Mouse (Mus musculus) limb, embryonic 15.5 days (tissue): ENCODE measurements around the gene Kank2. TPM values are rescaled to one million over a fixed set of nuclear protein-coding genes. Genes with fewer than 3 reads are reported as not detected.
A peak's percentile ranks its signal among the peaks of the same experiment; 100 is the strongest.

Experiments used
- ATAC-seq: fragments of 200-750 bp; cut with Nextera tagmentation; 2 replicates; pipeline ENCODE4 v1.8.0; 2017; ENCODE audit warnings: low read depth, moderate TSS enrichment; ENCODE audit not compliant: insufficient number of reproducible peaks, low FRiP score, low TSS enrichment
- H3K27ac ChIP-seq: fragments of 300-500 bp; sonication (generic); 2 replicates; pipeline ENCODE4 v1.5.1; 2015; ENCODE audit warnings: moderate library complexity, mild to moderate bottlenecking, inconsistent platforms
- H3K27me3 ChIP-seq: fragments of 300-500 bp; sonication (generic); 2 replicates; pipeline ENCODE4 v1.6.1; 2015; ENCODE audit warnings: inconsistent platforms
- H3K36me3 ChIP-seq: fragments of 300-500 bp; sonication (generic); 2 replicates; pipeline ENCODE4 v1.6.1; 2015; ENCODE audit warnings: inconsistent platforms
- H3K4me1 ChIP-seq: fragments of 300-500 bp; sonication (generic); 2 replicates; pipeline ENCODE4 v1.6.1; 2015; ENCODE audit warnings: inconsistent platforms
- H3K4me2 ChIP-seq: fragments of 300-500 bp; sonication (generic); 2 replicates; pipeline ENCODE4 v1.6.1; 2015; ENCODE audit warnings: mild to moderate bottlenecking, inconsistent platforms
- H3K4me3 ChIP-seq: fragments of 300-500 bp; sonication (generic); 2 replicates; pipeline ENCODE4 v1.5.1; 2015; ENCODE audit warnings: mild to moderate bottlenecking, inconsistent platforms
- H3K9ac ChIP-seq: fragments of 300-500 bp; sonication (generic); 2 replicates; pipeline ENCODE4 v1.6.1; 2015; ENCODE audit warnings: inconsistent platforms
- H3K9me3 ChIP-seq: fragments of 300-500 bp; sonication (generic); 2 replicates; pipeline ENCODE4 v1.6.1; 2016; ENCODE audit warnings: inconsistent platforms
- WGBS: fragments of 180-500 bp; shearing (Covaris S2); methylation state at CpG from one replicate; pipeline ENCODE4 v1.1.7; 2015; 5-methylcytosine and 5-hydroxymethylcytosine counted together
- polyA plus RNA-seq: library from polyadenylated mRNA; unstranded; fragments of >200 nt; fragmentation: Nextera tagmentation; extraction: Ambion mirVana; gene quantifications from 2 replicates; pipeline ENCODE4 v1.2.1, GENCODE M21; 2015

Gene Kank2
- polyA plus RNA-seq, 1 experiment from 2014 or later: 22.7 TPM

GRCm38 (mm10) chr9:21811170-21811569 is 12.6 kb upstream of the Kank2 start:
- Histone ChIP-seq H3K36me3 (peaks cover 70% of the 10 kb centered on the region), H3K27ac (no peak overlapping the region), H3K4me1 (no peaks in the 10 kb centered on the region), H3K4me3 (no peak overlapping the region), H3K27me3 (no peaks in the 10 kb centered on the region), H3K9me3 (no peaks in the 10 kb centered on the region), H3K4me2 (no peak overlapping the region), H3K9ac (no peak overlapping the region)
- ATAC-seq: no peak
- WGBS: 82% methylated on average over 5 of the region's 5 CpGs

- no peak for ATAC-seq
- Histone ChIP-seq H3K9ac (no peak overlapping the region), H3K4me1 (peaks cover 8% of the 10 kb centered on the region), H3K9me3 (no peaks in the 10 kb centered on the region), H3K4me2 (no peak overlapping the region), H3K36me3 (peaks cover 49% of the 10 kb centered on the region), H3K27ac (no peak overlapping the region), H3K27me3 (no peaks in the 10 kb centered on the region), H3K4me3 (no peak overlapping the region)
- 70% methylated on average over 3 of the region's 3 CpGs for WGBS
These were observed 10.0 kb upstream of the Kank2 start for GRCm38 (mm10) chr9:21808561-21808960.

GRCm38 (mm10) chr9:21806976-21807375 is 8.4 kb upstream of the Kank2 start:
- H3K36me3 ChIP-seq: peaks cover 45% of the 10 kb centered on the region
- ATAC-seq: no peak

GRCm38 (mm10) chr9:21806363-21806762 is 7.8 kb upstream of the Kank2 start:
- no peaks in the 10 kb centered on the region for H3K27me3 ChIP-seq
- H3K4me2 ChIP-seq: no peak overlapping the region
- H3K4me1 ChIP-seq: peaks cover 8% of the 10 kb centered on the region
- H3K27ac ChIP-seq: no peak overlapping the region
- H3K9me3 ChIP-seq: no peaks in the 10 kb centered on the region
- no peak for ATAC-seq
- H3K9ac ChIP-seq: no peak overlapping the region
- 69% methylated on average over 3 of the region's 3 CpGs for WGBS
- no peak overlapping the region for H3K4me3 ChIP-seq
- H3K36me3 ChIP-seq: peaks cover 47% of the 10 kb centered on the region

More at GRCm38 (mm10) chr9:21806976-21807375, 8.4 kb upstream of the Kank2 start:
- Histone ChIP-seq H3K27me3 (no peaks in the 10 kb centered on the region), H3K27ac (no peak overlapping the region), H3K4me2 (no peak overlapping the region), H3K4me3 (no peak overlapping the region), H3K4me1 (peaks cover 8% of the 10 kb centered on the region), H3K9me3 (no peaks in the 10 kb centered on the region), H3K9ac (no peak overlapping the region)
- WGBS: 82% methylated on average over 11 of the region's 11 CpGs

GRCm38 (mm10) chr9:21803986-21804644 is 5.6 kb upstream of the Kank2 start:
- no peak overlapping the region for H3K27ac ChIP-seq
- peaks cover 8% of the 10 kb centered on the region for H3K4me1 ChIP-seq
- no peaks in the 10 kb centered on the region for H3K27me3 ChIP-seq
- H3K4me3 ChIP-seq: no peak overlapping the region
- H3K9me3 ChIP-seq: no peaks in the 10 kb centered on the region
- peaks cover 40% of the 10 kb centered on the region for H3K36me3 ChIP-seq
- peak; percentile 83 for ATAC-seq
- WGBS: 43% methylated on average over 13 of the region's 13 CpGs
- peak overlapping the region; percentile 22; the same call in 1 of the 2 replicates for H3K4me2 ChIP-seq
- H3K9ac ChIP-seq: no peak overlapping the region

- Histone ChIP-seq H3K9ac (no peak overlapping the region), H3K9me3 (no peaks in the 10 kb centered on the region), H3K36me3 (peaks cover 26% of the 10 kb centered on the region), H3K27ac (no peak overlapping the region), H3K4me1 (peaks cover 24% of the 10 kb centered on the region), H3K27me3 (no peaks in the 10 kb centered on the region), H3K4me2 (no peak overlapping the region), H3K4me3 (no peak overlapping the region)
- WGBS: 90% methylated on average over 7 of the region's 7 CpGs
- no peak for ATAC-seq
These were observed 3.0 kb upstream of the Kank2 start for GRCm38 (mm10) chr9:21801591-21801990.

- no peak overlapping the region for H3K9ac ChIP-seq
- no peaks in the 10 kb centered on the region for H3K27me3 ChIP-seq
- WGBS: 84% methylated on average over 7 of the region's 7 CpGs
- H3K36me3 ChIP-seq: peaks cover 26% of the 10 kb centered on the region
- H3K4me1 ChIP-seq: peaks cover 29% of the 10 kb centered on the region
- no peaks in the 10 kb centered on the region for H3K9me3 ChIP-seq
- H3K4me2 ChIP-seq: no peak overlapping the region
- ATAC-seq: no peak
- H3K4me3 ChIP-seq: no peak overlapping the region
- H3K27ac ChIP-seq: no peak overlapping the region
These were observed 2.6 kb upstream of the Kank2 start for GRCm38 (mm10) chr9:21801121-21801520.

- Histone ChIP-seq H3K4me1 (peaks cover 35% of the 10 kb centered on the region), H3K27me3 (no peaks in the 10 kb centered on the region), H3K9ac (no peak overlapping the region), H3K4me2 (peak overlapping the region; percentile 79), H3K27ac (peak overlapping the region; percentile 97), H3K9me3 (no peaks in the 10 kb centered on the region), H3K36me3 (peaks cover 44% of the 10 kb centered on the region), H3K4me3 (peak overlapping the region; percentile 85)
- WGBS: 48% methylated on average over 3 of the region's 3 CpGs
- no peak for ATAC-seq
These were observed 436 bp upstream of the Kank2 start for GRCm38 (mm10) chr9:21799010-21799350.

- peaks cover 50% of the 10 kb centered on the region for H3K36me3 ChIP-seq
These were observed 611 bp downstream of the Kank2 start for GRCm38 (mm10) chr9:21797921-21798344.

GRCm38 (mm10) chr9:21796919-21797318 is 1.6 kb downstream of the Kank2 start:
- H3K36me3 ChIP-seq: peaks cover 46% of the 10 kb centered on the region

More at GRCm38 (mm10) chr9:21797921-21798344, 611 bp downstream of the Kank2 start:
- Histone ChIP-seq H3K9me3 (no peaks in the 10 kb centered on the region), H3K4me3 (peak overlapping the region; percentile 85), H3K9ac (peak overlapping the region; percentile 84), H3K27ac (peak overlapping the region; percentile 97), H3K4me2 (peak overlapping the region; percentile 79), H3K4me1 (peaks cover 35% of the 10 kb centered on the region), H3K27me3 (no peaks in the 10 kb centered on the region)
- 0% methylated on average over 26 of the region's 26 CpGs for WGBS
- ATAC-seq: peak; percentile 56

GRCm38 (mm10) chr9:21796259-21796658 is 2.3 kb downstream of the Kank2 start:
- H3K27me3 ChIP-seq: no peaks in the 10 kb centered on the region
- H3K27ac ChIP-seq: peak overlapping the region; percentile 97
- H3K9ac ChIP-seq: peak overlapping the region; percentile 27; the same call in 1 of the 2 replicates
- H3K4me1 ChIP-seq: peaks cover 51% of the 10 kb centered on the region
- H3K4me2 ChIP-seq: peak overlapping the region; percentile 79
- peak overlapping the region; percentile 85 for H3K4me3 ChIP-seq
- ATAC-seq: no peak
- H3K9me3 ChIP-seq: no peaks in the 10 kb centered on the region
- H3K36me3 ChIP-seq: peaks cover 46% of the 10 kb centered on the region
- 37% methylated on average over 3 of the region's 3 CpGs for WGBS

More at GRCm38 (mm10) chr9:21796919-21797318, 1.6 kb downstream of the Kank2 start:
- Histone ChIP-seq H3K27me3 (no peaks in the 10 kb centered on the region), H3K4me2 (peak overlapping the region; percentile 79), H3K4me3 (peak overlapping the region; percentile 85), H3K9me3 (no peaks in the 10 kb centered on the region), H3K9ac (no peak overlapping the region), H3K4me1 (peaks cover 45% of the 10 kb centered on the region), H3K27ac (peak overlapping the region; percentile 97)
- no peak for ATAC-seq
- 58% methylated on average over 3 of the region's 3 CpGs for WGBS

GRCm38 (mm10) chr9:21795579-21795978 is 3.0 kb downstream of the Kank2 start:
- H3K36me3 ChIP-seq: peaks cover 46% of the 10 kb centered on the region
- no peak for ATAC-seq
- H3K27ac ChIP-seq: no peak overlapping the region; the same call in 1 of the 2 replicates

More at GRCm38 (mm10) chr9:21795579-21795978, 3.0 kb downstream of the Kank2 start:
- H3K9ac ChIP-seq: no peak overlapping the region
- no peaks in the 10 kb centered on the region for H3K9me3 ChIP-seq
- WGBS: 72% methylated on average over 5 of the region's 5 CpGs
- no peak overlapping the region for H3K4me2 ChIP-seq
- no peaks in the 10 kb centered on the region for H3K27me3 ChIP-seq
- H3K4me1 ChIP-seq: peaks cover 51% of the 10 kb centered on the region
- no peak overlapping the region for H3K4me3 ChIP-seq
